Comparison of ENCODE assay signal across 8 mouse cellular contexts in genomic region chr4:123183239-123184056, GRCm38 (mm10). TPM values are rescaled to one million over a fixed set of nuclear protein-coding genes. Genes with fewer than 3 reads are reported as not detected.
DNase-seq lines count a peak whose midpoint lies in the region; ATAC-seq and TF ChIP-seq lines count a peak whose summit lies in the region.

No protein-coding gene starts in this region.

- H3K4me1 ChIP-seq in hindbrain, embryonic 16.5 days (ENCODE audit: control insufficient read depth, insufficient read depth, low read depth, low read length) = peaks cover 15% of the 10 kb centered on the region

- H3K9me3 ChIP-seq in hindbrain, embryonic 16.5 days (ENCODE audit: control insufficient read depth, low read length) = no peaks in the 10 kb centered on the region

- no peak overlapping the region for H3K27ac ChIP-seq in gastrocnemius, adult 2 months
- H3K27ac ChIP-seq in hindbrain, embryonic 16.5 days (ENCODE audit: low read depth, low read length) = peak overlapping the region; percentile 69

- ATAC-seq in hindbrain, embryonic 16.5 days = peak; percentile 94

- peak overlapping the region; percentile 61 for H3K9ac ChIP-seq in hindbrain, embryonic 16.5 days (ENCODE audit: low read depth, low read length)

- H3K27me3 ChIP-seq in hindbrain, embryonic 16.5 days (replicated peaks; ENCODE audit: control insufficient read depth, insufficient read depth, low read length) = no peaks in the 10 kb centered on the region; the same call in 1 of the 2 replicates

- no peaks in the 10 kb centered on the region for H3K36me3 ChIP-seq in hindbrain, embryonic 16.5 days (ENCODE audit: control insufficient read depth, insufficient read depth, low read length)

- WGBS in hindbrain, embryonic 16.5 days = 13% methylated on average over 40 of the region's 44 CpGs

- TF ChIP-seq CTCF in gastrocnemius, adult 2 months (IDR thresholded peaks at IDR 0.05) = no peak

- intact Hi-C loops in gastrocnemius, adult 2 months (cut with DNase I) = no loop called here

- H3K4me2 ChIP-seq in hindbrain, embryonic 16.5 days (ENCODE audit: low read length) = peak overlapping the region; percentile 72

- DNase-seq in R1 (ENCODE audit: low read depth, low spot score) = peak; percentile 92
- peak; percentile 86 to 87 for DNase-seq in cerebellum, postnatal 36 days
- peak; percentile 72 for DNase-seq in gastrocnemius, adult 2 months
- DNase-seq in layer of hippocampus, postnatal 36 days = peak; percentile 89 to 91
- peak; percentile 69 for DNase-seq in lung, postnatal 10 days
- peak; percentile 51 for DNase-seq in ovary, postnatal 14 days (ENCODE audit: low spot score)
- DNase-seq in thymus, postnatal 0 days (ENCODE audit: low spot score) = peak; percentile 38

- peak overlapping the region; percentile 70 for H3K4me3 ChIP-seq in gastrocnemius, adult 2 months
- peak overlapping the region; percentile 49 for H3K4me3 ChIP-seq in hindbrain, embryonic 16.5 days (ENCODE audit: low read length)

RNA-seq across cellular contexts. Expression of gene Hpcal4, which starts 0.4 kb away (rescaled TPM):
- total RNA-seq in gastrocnemius, adult 2 months (2021) = under 1 TPM in 1 of 2 experiments, not detected in 1; 0.08 TPM
- polyA plus RNA-seq in hindbrain, embryonic 16.5 days (2015; fragmentation: Nextera tagmentation; extraction: Ambion mirVana) = 46.7 and 63.6 TPM in 2 replicates
- 100 to 1,000 TPM; 495 to 526 TPM for total RNA-seq in layer of hippocampus, postnatal 36 days (2021)
- polyA plus RNA-seq in thymus, postnatal 0 days (2015; fragmentation: Nextera tagmentation; extraction: Ambion mirVana) = 0.30 and 0.41 TPM in 2 replicates

RNA-seq across cellular contexts. Expression of gene Nt5c1a, which starts 17.9 kb away (rescaled TPM):
- 10 to 100 TPM; 38.8 to 53.4 TPM for total RNA-seq in gastrocnemius, adult 2 months (2021)
- 0.16 TPM in 1 of 2 replicates, not detected in the other for polyA plus RNA-seq in hindbrain, embryonic 16.5 days (2015; fragmentation: Nextera tagmentation; extraction: Ambion mirVana)
- total RNA-seq in layer of hippocampus, postnatal 36 days (2021) = 10 to 100 TPM; 13.4 to 14.5 TPM
- polyA plus RNA-seq in thymus, postnatal 0 days (2015; fragmentation: Nextera tagmentation; extraction: Ambion mirVana) = not detected in 2 replicates

RNA-seq across cellular contexts. Expression of gene Ppie, which starts 43.7 kb away (rescaled TPM):
- 10 to 100 TPM; 21.3 to 21.4 TPM for total RNA-seq in gastrocnemius, adult 2 months (2021)
- polyA plus RNA-seq in hindbrain, embryonic 16.5 days (2015; fragmentation: Nextera tagmentation; extraction: Ambion mirVana) = 53.4 and 54.2 TPM in 2 replicates
- total RNA-seq in layer of hippocampus, postnatal 36 days (2021) = 10 to 100 TPM; 19.6 to 21.4 TPM
- 92.1 and 105 TPM in 2 replicates for polyA plus RNA-seq in thymus, postnatal 0 days (2015; fragmentation: Nextera tagmentation; extraction: Ambion mirVana)

RNA-seq across cellular contexts. Expression of gene Heyl, which starts 49.9 kb away (rescaled TPM):
- total RNA-seq in gastrocnemius, adult 2 months (2021) = 1 to 10 TPM; 5.1 to 6.4 TPM
- 5.3 and 7.6 TPM in 2 replicates for polyA plus RNA-seq in hindbrain, embryonic 16.5 days (2015; fragmentation: Nextera tagmentation; extraction: Ambion mirVana)
- 1 to 10 TPM; 2.3 to 2.9 TPM for total RNA-seq in layer of hippocampus, postnatal 36 days (2021)
- polyA plus RNA-seq in thymus, postnatal 0 days (2015; fragmentation: Nextera tagmentation; extraction: Ambion mirVana) = 2.3 and 3.7 TPM in 2 replicates

Comparison
In these comparisons a context has a peak if more than half of its experiments do, and no peak if none do; other contexts are left out.
1. DNase-seq: peak in every context shown above with its lines; median percentile 92 in R1; 90 in layer of hippocampus, postnatal 36 days; 86 in cerebellum, postnatal 36 days; 72 in gastrocnemius, adult 2 months; 69 in lung, postnatal 10 days; 51 in ovary, postnatal 14 days; 38 in thymus, postnatal 0 days.
2. RNA of gene Hpcal4, which starts 0.4 kb away (total RNA-seq): 495 to 526 TPM in layer of hippocampus, postnatal 36 days; 0.08 TPM in gastrocnemius, adult 2 months; every median in the first group is over 100 times any median in the second.